Mouse (Mus musculus) CH12.LX (cell line): ENCODE results near the gene Prlh. TPM values are rescaled to one million over a fixed set of nuclear protein-coding genes. Genes with fewer than 3 reads are reported as not detected.

Experiments used
- DNase-seq: peaks from one replicate; pipeline ENCODE4 v3.0.0-alpha.2; 2013; ENCODE audit errors: extremely low read depth
- H3K27ac ChIP-seq: 2 replicates; pipeline ENCODE4 v1.5.1; 2012; ENCODE audit warnings: low read depth, mild to moderate bottlenecking, control low read depth, moderate library complexity; ENCODE audit not compliant: insufficient read depth
- H3K27me3 ChIP-seq: replicated peaks from 2 replicates; pipeline ENCODE3; 2012; ENCODE audit warnings: inconsistent platforms
- H3K36me3 ChIP-seq, 2 experiments: replicated peaks in 1 of 2; 2 replicates each; pipeline versions ENCODE3 to v1.6.1; 2012; ENCODE audit warnings: inconsistent platforms in 1 of 2, low read length in 1 of 2, mild to moderate bottlenecking in 1 of 2, mixed read lengths in 1 of 2, moderate library complexity in 1 of 2; ENCODE audit not compliant: control insufficient read depth in 1 of 2, insufficient read depth in 1 of 2
- H3K4me1 ChIP-seq, 2 experiments: 2 replicates each; pipeline ENCODE4 v1.6.1; 2012; ENCODE audit warnings: inconsistent platforms in 1 of 2, moderate library complexity in 1 of 2; ENCODE audit not compliant: insufficient read depth in 2 of 2, control insufficient read depth in 1 of 2
- H3K4me2 ChIP-seq: 2 replicates; pipeline ENCODE4 v1.6.1; 2012; ENCODE audit warnings: low read depth, mild to moderate bottlenecking, control low read depth; ENCODE audit not compliant: poor library complexity, insufficient read depth, severe bottlenecking
- H3K4me3 ChIP-seq, 3 experiments: fragments of 150-350 bp in 1 of 3; sonication (generic) in 1 of 3; replicated peaks in 1 of 3; 2 replicates each; pipeline versions ENCODE3 to v1.5.1; 2011 to 2012; ENCODE audit warnings: low read depth in 2 of 3, low read length in 2 of 3, mild to moderate bottlenecking in 2 of 3, moderate library complexity in 2 of 3, control low read depth in 1 of 3, improper control_type of control experiment in 1 of 3, inconsistent platforms in 1 of 3, mixed read lengths in 1 of 3; ENCODE audit not compliant: poor library complexity in 1 of 3
- H3K79me2 ChIP-seq: replicated peaks from 2 replicates; pipeline ENCODE4 v1.6.1; 2012; ENCODE audit warnings: mild to moderate bottlenecking, moderate library complexity; ENCODE audit not compliant: control insufficient read depth, poor library complexity, insufficient read depth, severe bottlenecking; ENCODE audit errors: extremely low read depth
- H3K9ac ChIP-seq: 2 replicates; pipeline ENCODE4 v1.6.1; 2012; ENCODE audit warnings: low read depth, mild to moderate bottlenecking, control low read depth, moderate library complexity; ENCODE audit not compliant: insufficient read depth
- H3K9me3 ChIP-seq: replicated peaks from 2 replicates; pipeline ENCODE3; 2012; ENCODE audit warnings: low read length, inconsistent platforms, mixed read lengths
- CHD1 ChIP-seq: IDR thresholded peaks from 2 replicates; pipeline ENCODE4 v1.6.1; 2012; ENCODE audit warnings: low read depth, low read length, improper control_type of control experiment, inconsistent platforms
- ELF1 ChIP-seq: IDR thresholded peaks from 2 replicates; pipeline ENCODE4 v1.6.1; 2014; ENCODE audit warnings: low read depth, mild to moderate bottlenecking, inconsistent platforms, low read length, improper control_type of control experiment
- EP300 ChIP-seq: IDR thresholded peaks from 2 replicates; pipeline ENCODE4 v1.6.1; 2011; ENCODE audit warnings: low read length, improper control_type of control experiment
- IRF4 ChIP-seq: IDR thresholded peaks from 2 replicates; pipeline ENCODE4 v1.6.1; 2014; ENCODE audit warnings: low read depth, mild to moderate bottlenecking, inconsistent platforms, low read length, improper control_type of control experiment
- JUND ChIP-seq: conservative IDR thresholded peaks from 2 replicates; pipeline ENCODE4 v1.6.1; 2011; ENCODE audit warnings: low read depth, low read length, improper control_type of control experiment
- MAFK ChIP-seq: IDR thresholded peaks from 2 replicates; pipeline ENCODE4 v1.6.1; 2011; ENCODE audit warnings: low read length, improper control_type of control experiment; ENCODE audit not compliant: insufficient replicate concordance
- MAX ChIP-seq: IDR thresholded peaks from 2 replicates; pipeline ENCODE4 v1.6.1; 2011; ENCODE audit warnings: low read length, improper control_type of control experiment
- MAZ ChIP-seq: IDR thresholded peaks from 2 replicates; pipeline ENCODE4 v1.6.1; 2012; ENCODE audit warnings: low read depth, mild to moderate bottlenecking, inconsistent platforms, low read length, improper control_type of control experiment, moderate library complexity
- NELFE ChIP-seq: IDR thresholded peaks from 2 replicates; pipeline ENCODE4 v1.6.1; 2011; ENCODE audit warnings: low read depth, low read length, improper control_type of control experiment
- NRF1 ChIP-seq: IDR thresholded peaks from 2 replicates; pipeline ENCODE4 v1.6.1; 2014; ENCODE audit warnings: low read depth, mild to moderate bottlenecking, inconsistent platforms, low read length, improper control_type of control experiment, moderate library complexity
- PAX5 ChIP-seq: IDR thresholded peaks from 2 replicates; pipeline ENCODE4 v1.6.1; 2012; ENCODE audit warnings: low read length, inconsistent platforms, mixed read lengths
- POLR2A ChIP-seq: IDR thresholded peaks from 2 replicates; pipeline ENCODE4 v1.6.1; 2011; ENCODE audit warnings: low read depth, mild to moderate bottlenecking, improper control_type of control experiment, low read length
- POLR2AphosphoS2 ChIP-seq: IDR thresholded peaks from 2 replicates; pipeline ENCODE4 v1.6.1; 2011; ENCODE audit warnings: low read depth, low read length, improper control_type of control experiment
- RCOR1 ChIP-seq: conservative IDR thresholded peaks from 2 replicates; pipeline ENCODE4 v1.6.1; 2012; ENCODE audit warnings: low read depth, mild to moderate bottlenecking, inconsistent platforms, low read length, improper control_type of control experiment
- SIN3A ChIP-seq: IDR thresholded peaks from 2 replicates; pipeline ENCODE4 v1.6.1; 2012; ENCODE audit warnings: low read length, improper control_type of control experiment, inconsistent platforms
- TBP ChIP-seq: conservative IDR thresholded peaks from 2 replicates; pipeline ENCODE4 v1.6.1; 2011; ENCODE audit warnings: low read depth, low read length, improper control_type of control experiment
- TCF12 ChIP-seq: IDR thresholded peaks from 2 replicates; pipeline ENCODE4 v1.6.1; 2014; ENCODE audit warnings: low read depth, mild to moderate bottlenecking, inconsistent platforms, low read length, improper control_type of control experiment
- USF1 ChIP-seq: IDR thresholded peaks from 2 replicates; pipeline ENCODE4 v1.6.1; 2014; ENCODE audit warnings: low read depth, mild to moderate bottlenecking, inconsistent platforms, low read length, improper control_type of control experiment
- ZC3H11A ChIP-seq: IDR thresholded peaks from 2 replicates; pipeline ENCODE4 v1.6.1; 2012; ENCODE audit warnings: low read depth, mild to moderate bottlenecking, inconsistent platforms, low read length, improper control_type of control experiment
- ZKSCAN1 ChIP-seq: IDR thresholded peaks from 2 replicates; pipeline ENCODE4 v1.6.1; 2012; ENCODE audit warnings: low read depth, inconsistent platforms, low read length, improper control_type of control experiment, borderline replicate concordance
- dilution Hi-C: fragments of 300-500 bp; cut with MboI; formaldehyde crosslinking; loops from 2 replicates; pipeline ENCODE4 v1.14.3; 2020; ENCODE audit warnings: low sequenced_read_pairs; ENCODE audit not compliant: extremely low pct_unique_long_range_greater_than_20kb, extremely low pct_ligation_motif_present
- in situ Hi-C: fragments of 300-500 bp; cut with MboI; formaldehyde crosslinking; loops from 3 replicates; pipeline ENCODE4 v1.14.3; 2019; ENCODE audit warnings: low sequenced_read_pairs, low pct_ligation_motif_present, low pct_unique_long_range_greater_than_20kb, mixed read lengths
- polyA plus RNA-seq: library from polyadenylated mRNA; unstranded; fragments of >175 nt; gene quantifications from 2 replicates; pipeline ENCODE4 v1.2.1, GENCODE M21; 2012; ENCODE audit warnings: low read depth; ENCODE audit not compliant: insufficient read length
- total RNA-seq, 2 experiments: library from RNA; depleted of rRNA; stranded (reverse); fragments of 300-350 nt in 1 of 2; fragments of >200 nt in 1 of 2; gene quantifications; 2 replicates each; pipeline ENCODE4 v1.2.3; 2012 to 2014

Gene Prlh
- total and polyA plus RNA-seq, 3 experiments, result not detected

DNA sequence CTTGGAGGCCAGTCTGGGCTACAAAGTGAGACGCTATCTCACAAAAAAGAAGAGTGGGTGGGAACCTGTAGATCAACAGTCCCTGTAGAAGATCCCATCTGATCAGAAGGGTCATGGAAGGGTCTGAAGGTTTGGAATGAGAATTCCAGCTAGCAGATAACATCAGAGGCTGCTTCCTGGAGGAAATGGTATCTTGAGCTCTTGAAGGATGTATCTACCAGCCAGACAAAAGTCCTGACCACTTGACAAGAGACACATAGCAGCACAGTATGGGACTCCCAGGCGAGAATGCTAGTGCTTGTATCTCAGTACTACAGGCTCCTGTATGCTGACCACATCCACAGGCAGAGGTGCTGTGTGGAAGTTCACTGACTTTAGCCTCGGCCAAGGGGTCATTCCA, 48.2 kb downstream of the Prlh start:
- dilution Hi-C loops, result no loop called here
- peaks cover 10% of the 10 kb centered on the region for H3K9me3 ChIP-seq

DNA sequence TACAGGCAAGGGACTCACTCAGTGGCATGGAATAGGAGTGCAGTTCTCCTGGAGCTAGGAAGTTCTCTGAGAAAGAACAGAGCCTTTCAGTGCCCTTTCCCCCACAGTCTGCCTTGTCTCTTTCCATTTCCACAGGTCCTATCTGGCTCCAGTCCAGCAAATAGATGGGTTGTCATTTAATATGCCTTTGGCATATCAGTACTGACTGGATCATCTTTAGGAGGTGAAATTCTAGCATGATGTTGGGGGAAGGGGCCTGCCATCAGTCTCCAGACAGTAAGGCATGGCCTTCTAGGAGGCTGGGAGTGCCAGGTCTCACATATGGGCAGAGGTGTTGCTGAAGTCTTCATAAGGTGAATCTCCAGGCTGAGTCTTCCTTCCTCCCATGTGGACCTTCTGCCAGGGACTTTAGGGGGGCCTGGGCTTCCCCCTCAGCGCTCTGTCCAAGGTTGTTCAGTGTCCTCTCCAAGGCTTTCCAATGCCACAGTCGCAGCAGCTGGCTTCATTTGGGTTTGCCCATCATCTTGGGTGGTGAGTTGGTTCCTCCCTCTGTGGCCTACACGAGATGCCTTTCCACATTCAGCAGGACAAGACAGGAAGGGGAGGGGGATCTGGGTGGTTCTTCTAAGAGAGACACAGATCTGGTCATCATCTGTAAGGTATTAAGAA, 49.1 kb downstream of the Prlh start:
- H3K4me3 ChIP-seq, result no peak overlapping the region
- dilution Hi-C loops, result no loop called here
- no peak overlapping the region for H3K27ac ChIP-seq
- in situ Hi-C loops, result no loop called here
- no peak overlapping the region for H3K9ac ChIP-seq
- H3K9me3 ChIP-seq, result peaks cover 7% of the 10 kb centered on the region
- H3K4me2 ChIP-seq, result no peak overlapping the region
- TF ChIP-seq ZKSCAN1, result no peak
- no peak for TF ChIP-seq NELFE
- no peak for TF ChIP-seq JUND
- TF ChIP-seq TBP, result no peak
- TF ChIP-seq RCOR1, result no peak
- no peak for TF ChIP-seq NRF1
- TF ChIP-seq USF1, result no peak
- no peak for TF ChIP-seq POLR2A
- no peak for TF ChIP-seq ZC3H11A
- no peak for TF ChIP-seq EP300
- no peak for TF ChIP-seq MAFK
- TF ChIP-seq MAX, result no peak
- no peaks in the 10 kb centered on the region for H3K36me3 ChIP-seq
- H3K4me1 ChIP-seq, result no peaks in the 10 kb centered on the region
- no peak for DNase-seq
- H3K79me2 ChIP-seq, result no peaks in the 10 kb centered on the region
- H3K27me3 ChIP-seq, result peaks cover 60% of the 10 kb centered on the region

More for the DNA sequence above, 48.2 kb downstream of the Prlh start:
- TF ChIP-seq MAFK (no peak), ELF1 (no peak), TCF12 (no peak), POLR2AphosphoS2 (no peak)
- in situ Hi-C loops, result no loop called here
- Histone ChIP-seq H3K27ac (no peak overlapping the region), H3K4me3 (no peak overlapping the region), H3K36me3 (no peaks in the 10 kb centered on the region), H3K79me2 (no peaks in the 10 kb centered on the region), H3K9ac (no peak overlapping the region), H3K4me1 (no peaks in the 10 kb centered on the region), H3K4me2 (no peak overlapping the region), H3K27me3 (peaks cover 55% of the 10 kb centered on the region)
- no peak for DNase-seq

- H3K4me1 ChIP-seq, result no peaks in the 10 kb centered on the region
- TF ChIP-seq IRF4 (no peak), EP300 (no peak), CHD1 (no peak), SIN3A (no peak), NELFE (no peak), POLR2A (no peak), ZC3H11A (no peak), MAZ (no peak), PAX5 (no peak)
- H3K4me3 ChIP-seq, result no peak overlapping the region
- in situ Hi-C loops, result no loop called here
- peaks cover 7% of the 10 kb centered on the region for H3K9me3 ChIP-seq
- H3K27me3 ChIP-seq, result peaks cover 56% of the 10 kb centered on the region
- H3K4me2 ChIP-seq, result no peak overlapping the region
- H3K9ac ChIP-seq, result no peak overlapping the region
- H3K27ac ChIP-seq, result no peak overlapping the region
- DNase-seq, result no peak
- H3K79me2 ChIP-seq, result no peaks in the 10 kb centered on the region
- H3K36me3 ChIP-seq, result no peaks in the 10 kb centered on the region
- dilution Hi-C loops, result no loop called here
Observed at GRCm38 (mm10) chr1:91002641-91003040, 49.7 kb downstream of the Prlh start.
